Mouse (Mus musculus): ENCODE measurements around the gene Pla2g5. TPM values are rescaled to one million over a fixed set of nuclear protein-coding genes. Genes with fewer than 3 reads are reported as not detected.

Pla2g5 gene
- polyA plus RNA-seq, 1 experiment from 2014 or later: 0.42 TPM

DNA sequence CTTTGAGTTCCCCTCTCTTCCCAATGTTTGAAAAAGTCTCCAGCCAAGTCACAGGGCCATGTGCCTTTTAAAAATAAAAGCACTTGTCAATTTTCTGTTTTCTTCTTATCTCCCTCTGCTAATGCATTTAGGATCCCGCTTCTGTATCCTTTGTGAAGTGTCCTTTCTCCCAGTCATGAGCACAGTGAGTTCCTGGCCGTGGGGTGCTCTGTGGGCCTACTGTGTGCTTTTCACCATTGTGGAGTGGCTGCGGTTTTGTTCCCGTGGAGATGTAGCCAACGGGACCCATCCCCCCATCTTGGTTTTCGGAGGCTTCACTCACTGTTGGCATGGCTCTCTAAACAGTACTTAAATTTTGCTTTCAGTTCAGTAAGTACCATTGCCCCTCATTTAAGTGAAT, 2.7 kb upstream of the Pla2g5 start:
- Histone ChIP-seq H3K9me3 (ENCODE audit: control insufficient read depth, low read length) (no peaks in the 10 kb centered on the region), H3K4me1 (replicated peaks; ENCODE audit: control insufficient read depth, insufficient read depth, low read length) (no peaks in the 10 kb centered on the region), H3K4me2 (ENCODE audit: low read length) (no peak overlapping the region), H3K27me3 (replicated peaks; ENCODE audit: control insufficient read depth, insufficient read depth, low read length) (no peaks in the 10 kb centered on the region), H3K9ac (ENCODE audit: low read length) (no peak overlapping the region), H3K4me3 (ENCODE audit: low read depth, low read length) (no peak overlapping the region), H3K36me3 (ENCODE audit: control insufficient read depth, insufficient read depth, low read length) (no peaks in the 10 kb centered on the region), H3K27ac (ENCODE audit: low read depth) (no peak overlapping the region)
- WGBS: 67% methylated on average over 6 of the region's 6 CpGs
- DNase-seq (ENCODE audit: low spot score) (no peak), ATAC-seq (replicated peaks; ENCODE audit: low FRiP score, low TSS enrichment, low read depth) (no peak)

DNA sequence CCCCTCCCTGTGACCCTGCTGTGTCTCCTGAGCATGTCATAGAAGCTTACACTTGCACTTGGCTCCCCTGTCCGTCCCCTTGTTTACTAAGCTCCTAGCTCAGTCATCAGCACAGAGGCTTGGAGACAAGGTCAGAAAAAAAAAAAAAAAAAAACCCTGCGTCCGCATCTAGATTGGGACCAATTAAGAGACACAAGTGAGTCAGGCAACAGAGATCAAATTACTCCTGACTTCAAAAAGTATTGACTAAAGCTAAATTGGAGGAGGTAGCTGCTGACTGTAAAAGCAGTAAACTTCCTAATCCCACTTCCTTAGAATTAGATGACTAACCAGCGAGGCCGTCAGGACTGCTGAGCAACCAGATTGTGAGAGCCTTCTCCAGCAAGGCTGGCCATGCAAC, 1.8 kb upstream of the Pla2g5 start:
- Histone ChIP-seq H3K4me1 (replicated peaks; ENCODE audit: control insufficient read depth, insufficient read depth, low read length) (peaks cover 2% of the 10 kb centered on the region; the same call in 1 of the 2 replicates), H3K27me3 (replicated peaks; ENCODE audit: control insufficient read depth, insufficient read depth, low read length) (no peaks in the 10 kb centered on the region), H3K4me3 (ENCODE audit: low read depth, low read length) (no peak overlapping the region), H3K4me2 (ENCODE audit: low read length) (no peak overlapping the region), H3K27ac (ENCODE audit: low read depth) (no peak overlapping the region), H3K36me3 (ENCODE audit: control insufficient read depth, insufficient read depth, low read length) (no peaks in the 10 kb centered on the region), H3K9me3 (ENCODE audit: control insufficient read depth, low read length) (no peaks in the 10 kb centered on the region), H3K9ac (ENCODE audit: low read length) (no peak overlapping the region)
- WGBS: 35% methylated on average over 5 of the region's 5 CpGs
- ATAC-seq (replicated peaks; ENCODE audit: low FRiP score, low TSS enrichment, low read depth): no peak
- no peak for DNase-seq (ENCODE audit: low spot score)

DNA sequence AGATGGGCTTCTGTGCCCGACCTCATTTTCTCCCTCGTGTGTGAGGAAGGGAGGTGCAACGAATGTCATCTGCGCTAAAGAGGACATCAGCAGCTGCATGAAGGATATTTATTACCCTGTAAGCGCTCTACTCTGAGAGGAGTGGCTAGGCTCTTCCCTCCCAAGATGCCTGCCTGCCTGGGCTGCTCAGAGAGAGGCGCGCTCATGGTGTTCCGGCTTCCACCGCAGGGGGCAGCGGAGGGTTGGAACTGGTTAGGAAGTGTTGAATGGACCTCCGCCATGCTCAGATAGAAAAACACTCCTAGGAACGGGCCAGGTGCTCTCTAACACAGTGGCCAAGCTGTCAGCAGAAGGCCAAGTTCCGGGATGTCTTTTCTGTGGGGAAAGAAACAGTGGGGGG, 3.6 kb downstream of the Pla2g5 start:
- DNase-seq (ENCODE audit: low spot score): peak; percentile 96
- peak overlapping the region; percentile 39 for H3K4me2 ChIP-seq (ENCODE audit: low read length)
- H3K27ac ChIP-seq (ENCODE audit: low read depth): no peak overlapping the region
- 0 out of 2 replicates have a peak overlapping the region, but pooled peaks have one; percentile 12 for H3K4me3 ChIP-seq (ENCODE audit: low read depth, low read length)
- H3K9ac ChIP-seq (ENCODE audit: low read length): no peak overlapping the region
- H3K36me3 ChIP-seq (ENCODE audit: control insufficient read depth, insufficient read depth, low read length): no peaks in the 10 kb centered on the region
- no peaks in the 10 kb centered on the region for H3K9me3 ChIP-seq (ENCODE audit: control insufficient read depth, low read length)
- peak; percentile 59; the same call in 1 of the 2 replicates for ATAC-seq (replicated peaks; ENCODE audit: low FRiP score, low TSS enrichment, low read depth)
- 3% methylated on average over 13 of the region's 13 CpGs for WGBS
- peaks cover 7% of the 10 kb centered on the region; the same call in 1 of the 2 replicates for H3K4me1 ChIP-seq (replicated peaks; ENCODE audit: control insufficient read depth, insufficient read depth, low read length)
- H3K27me3 ChIP-seq (replicated peaks; ENCODE audit: control insufficient read depth, insufficient read depth, low read length): no peaks in the 10 kb centered on the region

DNA sequence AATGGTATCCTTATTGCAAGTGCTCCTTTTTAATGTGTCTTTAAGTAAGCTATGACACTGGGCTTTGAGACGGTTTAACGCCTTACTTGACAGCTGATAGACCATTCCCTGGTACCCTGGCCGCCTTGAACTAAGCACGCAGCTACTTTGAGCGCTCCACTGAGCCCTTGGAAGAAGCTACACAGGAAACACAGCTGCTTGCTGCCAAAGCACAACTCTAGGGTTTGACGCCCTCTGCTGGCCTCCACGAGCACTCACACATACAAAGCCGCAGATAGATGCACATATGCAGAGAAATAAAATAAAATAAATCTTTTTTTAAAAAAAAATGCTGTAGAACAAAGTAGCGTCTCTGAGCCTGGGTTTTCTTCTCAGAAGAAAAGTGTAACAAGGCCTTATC, 4.0 kb downstream of the Pla2g5 start:
- DNase-seq (ENCODE audit: low spot score): peak; percentile 65
- no peak for ATAC-seq (replicated peaks; ENCODE audit: low FRiP score, low TSS enrichment, low read depth)
- 25% methylated on average over 9 of the region's 9 CpGs for WGBS
- 0 out of 2 replicates have a peak overlapping the region, but pooled peaks have one; percentile 12 for H3K4me3 ChIP-seq (ENCODE audit: low read depth, low read length)
- H3K9ac ChIP-seq (ENCODE audit: low read length): no peak overlapping the region
- H3K27me3 ChIP-seq (replicated peaks; ENCODE audit: control insufficient read depth, insufficient read depth, low read length): no peaks in the 10 kb centered on the region
- peak overlapping the region; percentile 39 for H3K4me2 ChIP-seq (ENCODE audit: low read length)
- H3K27ac ChIP-seq (ENCODE audit: low read depth): no peak overlapping the region
- H3K36me3 ChIP-seq (ENCODE audit: control insufficient read depth, insufficient read depth, low read length): no peaks in the 10 kb centered on the region
- H3K9me3 ChIP-seq (ENCODE audit: control insufficient read depth, low read length): no peaks in the 10 kb centered on the region
- peaks cover 7% of the 10 kb centered on the region; the same call in 1 of the 2 replicates for H3K4me1 ChIP-seq (replicated peaks; ENCODE audit: control insufficient read depth, insufficient read depth, low read length)

DNA sequence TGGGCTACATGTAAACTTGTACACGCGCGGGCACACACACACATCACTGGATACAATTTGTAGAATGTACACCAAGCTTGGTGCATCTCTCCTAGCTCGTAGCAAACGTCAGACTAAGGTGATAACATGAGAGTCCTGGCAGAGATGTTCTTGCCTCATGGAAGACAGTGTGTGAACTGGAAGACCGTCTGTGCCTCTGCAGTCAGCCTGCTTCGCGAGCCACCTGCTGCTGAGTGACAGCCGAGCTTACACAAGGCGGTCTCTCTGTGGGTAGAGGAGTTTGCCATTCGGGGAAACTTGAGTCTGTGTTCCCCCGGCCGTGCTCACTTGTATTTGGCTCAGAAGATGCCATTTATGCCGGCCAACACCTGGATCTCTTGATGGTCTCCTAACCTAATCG, 4.8 kb downstream of the Pla2g5 start:
- DNase-seq (ENCODE audit: low spot score): peak; percentile 42

DNA sequence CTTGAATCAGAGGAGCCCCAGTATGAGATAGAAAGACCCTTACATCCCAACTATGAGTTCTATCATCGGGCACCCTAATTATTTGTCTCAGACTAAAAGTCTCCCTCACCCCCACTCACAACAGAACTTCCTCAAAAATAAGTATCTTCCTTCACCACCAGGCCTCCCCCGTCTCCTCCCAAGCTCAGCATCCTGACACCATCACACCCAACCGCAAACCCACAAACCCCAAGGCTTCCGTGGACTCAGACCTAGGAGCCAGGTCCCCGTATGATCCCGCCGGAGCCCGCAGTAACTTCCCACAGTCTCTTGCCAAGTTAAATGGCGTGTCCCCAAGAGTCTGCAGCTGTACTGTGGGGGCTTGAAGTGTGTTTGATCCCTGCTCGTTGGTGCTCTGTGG, 5.7 kb downstream of the Pla2g5 start:
- no peak overlapping the region for H3K27ac ChIP-seq (ENCODE audit: low read depth)
- no peak overlapping the region for H3K9ac ChIP-seq (ENCODE audit: low read length)
- H3K9me3 ChIP-seq (ENCODE audit: control insufficient read depth, low read length): no peaks in the 10 kb centered on the region
- no peaks in the 10 kb centered on the region for H3K27me3 ChIP-seq (replicated peaks; ENCODE audit: control insufficient read depth, insufficient read depth, low read length)
- no peak overlapping the region for H3K4me2 ChIP-seq (ENCODE audit: low read length)
- DNase-seq (ENCODE audit: low spot score) (peak; percentile 47), ATAC-seq (replicated peaks; ENCODE audit: low FRiP score, low TSS enrichment, low read depth) (no peak)
- peaks cover 7% of the 10 kb centered on the region; the same call in 1 of the 2 replicates for H3K4me1 ChIP-seq (replicated peaks; ENCODE audit: control insufficient read depth, insufficient read depth, low read length)
- H3K36me3 ChIP-seq (ENCODE audit: control insufficient read depth, insufficient read depth, low read length): no peaks in the 10 kb centered on the region
- 89% methylated on average over 10 of the region's 10 CpGs for whole genome bisulfite sequencing
- no peak overlapping the region for H3K4me3 ChIP-seq (ENCODE audit: low read depth, low read length)

More for the DNA sequence above, 4.8 kb downstream of the Pla2g5 start:
- peaks cover 7% of the 10 kb centered on the region; the same call in 1 of the 2 replicates for H3K4me1 ChIP-seq (replicated peaks; ENCODE audit: control insufficient read depth, insufficient read depth, low read length)
- H3K9me3 ChIP-seq (ENCODE audit: control insufficient read depth, low read length): no peaks in the 10 kb centered on the region
- H3K36me3 ChIP-seq (ENCODE audit: control insufficient read depth, insufficient read depth, low read length): no peaks in the 10 kb centered on the region
- no peak for ATAC-seq (replicated peaks; ENCODE audit: low FRiP score, low TSS enrichment, low read depth)
- no peaks in the 10 kb centered on the region for H3K27me3 ChIP-seq (replicated peaks; ENCODE audit: control insufficient read depth, insufficient read depth, low read length)
- H3K9ac ChIP-seq (ENCODE audit: low read length): no peak overlapping the region
- no peak overlapping the region for H3K27ac ChIP-seq (ENCODE audit: low read depth)
- WGBS: 83% methylated on average over 15 of the region's 15 CpGs
- no peak overlapping the region for H3K4me2 ChIP-seq (ENCODE audit: low read length)
- no peak overlapping the region for H3K4me3 ChIP-seq (ENCODE audit: low read depth, low read length)

DNA sequence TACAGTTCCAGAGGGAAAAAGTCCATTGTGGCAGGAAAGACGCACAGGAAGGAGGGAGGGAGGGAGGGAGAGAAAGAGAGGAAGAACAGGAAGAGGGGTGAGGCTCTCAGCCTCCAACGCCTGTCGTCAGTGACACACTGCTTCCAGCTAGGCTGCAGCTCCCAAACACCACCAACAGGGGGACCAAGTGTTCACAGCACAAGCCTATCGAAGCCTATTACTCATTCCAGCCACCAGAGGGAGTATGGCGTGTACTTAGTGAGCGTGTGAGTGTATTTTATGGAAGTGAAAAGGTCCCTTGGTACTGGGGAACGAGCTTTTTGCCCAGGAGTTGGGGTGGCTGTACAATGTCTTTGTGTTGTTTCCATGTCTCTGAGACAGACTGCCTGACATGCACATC, 6.8 kb downstream of the Pla2g5 start:
- no peak overlapping the region for H3K9ac ChIP-seq (ENCODE audit: low read length)
- H3K9me3 ChIP-seq (ENCODE audit: control insufficient read depth, low read length): no peaks in the 10 kb centered on the region
- WGBS: 29% methylated on average over 7 of the region's 7 CpGs
- no peak overlapping the region for H3K4me3 ChIP-seq (ENCODE audit: low read depth, low read length)
- H3K27me3 ChIP-seq (replicated peaks; ENCODE audit: control insufficient read depth, insufficient read depth, low read length): no peaks in the 10 kb centered on the region
- DNase-seq (ENCODE audit: low spot score) (peak; percentile 78), ATAC-seq (replicated peaks; ENCODE audit: low FRiP score, low TSS enrichment, low read depth) (no peak)
- H3K27ac ChIP-seq (ENCODE audit: low read depth): no peak overlapping the region
- no peaks in the 10 kb centered on the region for H3K36me3 ChIP-seq (ENCODE audit: control insufficient read depth, insufficient read depth, low read length)
- H3K4me1 ChIP-seq (replicated peaks; ENCODE audit: control insufficient read depth, insufficient read depth, low read length): peaks cover 7% of the 10 kb centered on the region; the same call in 1 of the 2 replicates
- H3K4me2 ChIP-seq (ENCODE audit: low read length): no peak overlapping the region

DNA sequence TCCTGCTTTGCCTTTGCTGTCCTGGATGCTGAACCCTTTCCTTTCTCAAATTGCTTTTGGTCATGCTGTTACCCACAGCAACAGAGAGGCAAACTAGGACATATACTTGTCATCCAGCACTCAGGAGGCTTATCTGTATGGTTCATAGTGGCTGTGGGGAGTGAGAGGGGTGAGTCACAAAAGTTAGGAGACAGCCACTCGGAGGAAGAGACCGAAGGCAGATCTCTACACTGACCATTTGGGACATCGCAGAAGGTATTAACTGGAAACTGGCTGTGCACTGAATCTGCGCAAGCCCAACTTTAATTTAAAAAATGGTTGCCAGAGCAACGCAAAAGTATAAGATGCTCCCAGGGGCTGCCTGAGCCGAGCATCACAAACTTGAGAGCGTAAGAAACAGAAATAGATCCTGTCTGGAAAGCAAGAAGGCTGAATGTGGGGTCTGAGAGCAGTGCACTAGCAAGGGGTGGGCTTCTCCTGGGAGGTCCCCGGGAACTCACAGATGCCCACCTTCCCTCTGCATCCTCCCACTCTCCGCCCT, 8.1 kb downstream of the Pla2g5 start:
- WGBS: 86% methylated on average over 9 of the region's 9 CpGs
- peaks cover 6% of the 10 kb centered on the region; the same call in 1 of the 2 replicates for H3K4me1 ChIP-seq (replicated peaks; ENCODE audit: control insufficient read depth, insufficient read depth, low read length)
- no peaks in the 10 kb centered on the region for H3K36me3 ChIP-seq (ENCODE audit: control insufficient read depth, insufficient read depth, low read length)
- no peak overlapping the region for H3K27ac ChIP-seq (ENCODE audit: low read depth)
- H3K9ac ChIP-seq (ENCODE audit: low read length): no peak overlapping the region
- ATAC-seq (replicated peaks; ENCODE audit: low FRiP score, low TSS enrichment, low read depth) (no peak), DNase-seq (ENCODE audit: low spot score) (peak; percentile 46)
- no peaks in the 10 kb centered on the region for H3K9me3 ChIP-seq (ENCODE audit: control insufficient read depth, low read length)
- H3K4me2 ChIP-seq (ENCODE audit: low read length): no peak overlapping the region
- no peak overlapping the region for H3K4me3 ChIP-seq (ENCODE audit: low read depth, low read length)
- H3K27me3 ChIP-seq (replicated peaks; ENCODE audit: control insufficient read depth, insufficient read depth, low read length): no peaks in the 10 kb centered on the region

DNA sequence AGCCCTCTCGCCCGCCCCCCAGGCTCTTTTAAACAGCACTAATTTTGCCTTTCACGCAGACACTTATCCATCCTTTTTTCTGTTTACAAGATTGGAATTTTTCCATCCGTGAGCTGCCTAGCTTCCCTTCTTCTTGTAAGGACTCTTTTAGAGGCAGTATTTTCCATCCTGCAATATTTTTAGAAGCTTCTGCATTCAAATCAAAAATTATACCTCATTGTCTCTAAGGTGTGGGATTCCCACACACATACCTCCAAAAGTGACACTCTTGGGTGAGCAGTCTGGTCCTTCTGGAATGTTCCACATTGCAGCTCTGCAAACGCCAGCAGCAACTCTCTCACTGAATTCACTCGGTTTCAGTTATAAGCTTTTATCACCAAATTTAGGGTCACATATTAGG, 10.3 kb downstream of the Pla2g5 start:
- WGBS: 58% methylated on average over 6 of the region's 6 CpGs
- no peak overlapping the region for H3K27ac ChIP-seq (ENCODE audit: low read depth)
- no peaks in the 10 kb centered on the region for H3K36me3 ChIP-seq (ENCODE audit: control insufficient read depth, insufficient read depth, low read length)
- ATAC-seq (replicated peaks; ENCODE audit: low FRiP score, low TSS enrichment, low read depth) (no peak), DNase-seq (ENCODE audit: low spot score) (no peak)
- H3K9ac ChIP-seq (ENCODE audit: low read length): no peak overlapping the region
- no peaks in the 10 kb centered on the region for H3K9me3 ChIP-seq (ENCODE audit: control insufficient read depth, low read length)
- no peak overlapping the region for H3K4me3 ChIP-seq (ENCODE audit: low read depth, low read length)
- no peak overlapping the region for H3K4me2 ChIP-seq (ENCODE audit: low read length)
- no peaks in the 10 kb centered on the region for H3K27me3 ChIP-seq (replicated peaks; ENCODE audit: control insufficient read depth, insufficient read depth, low read length)
- no peaks in the 10 kb centered on the region for H3K4me1 ChIP-seq (replicated peaks; ENCODE audit: control insufficient read depth, insufficient read depth, low read length)
